Mouse (Mus musculus) ovary, postnatal 10 days (tissue): Measurements from ENCODE around the gene Zmynd10.

Experiments
- DNase-seq: peaks from one replicate; pipeline ENCODE4 v3.0.0; 2022; ENCODE audit warnings: low spot score

Zmynd10 gene

GRCm38 (mm10) chr9:107540420-107540819 is 6.7 kb upstream of the Zmynd10 start:
- no peak for DNase-seq

- DNase-seq: no peak
Measured at GRCm38 (mm10) chr9:107541005-107541404, 6.1 kb upstream of the Zmynd10 start.

- peak; percentile 86 for DNase-seq
Measured at GRCm38 (mm10) chr9:107541474-107542351, 5.4 kb upstream of the Zmynd10 start, which contains the start of the genes Cyb561d2 and Nprl2. Gene Cyb561d2 (minus strand): TSS chr9:107542193. Gene Nprl2 (plus strand): TSS chr9:107542226.

- no peak for DNase-seq
Measured at GRCm38 (mm10) chr9:107542352-107542686, 4.8 kb upstream of the Zmynd10 start.

- DNase-seq: no peak
Measured at GRCm38 (mm10) chr9:107542721-107543120, 4.4 kb upstream of the Zmynd10 start.

- no peak for DNase-seq
Measured at GRCm38 (mm10) chr9:107543299-107543698, 3.8 kb upstream of the Zmynd10 start.

- no peak for DNase-seq
Measured at GRCm38 (mm10) chr9:107544196-107544700, 2.9 kb upstream of the Zmynd10 start.

GRCm38 (mm10) chr9:107544729-107545128 is 2.4 kb upstream of the Zmynd10 start:
- no peak for DNase-seq

- DNase-seq: no peak
Measured at GRCm38 (mm10) chr9:107545199-107545598, 1.9 kb upstream of the Zmynd10 start.

- no peak for DNase-seq
Measured at GRCm38 (mm10) chr9:107545602-107546001, 1.5 kb upstream of the Zmynd10 start.

- no peak for DNase-seq
Measured at GRCm38 (mm10) chr9:107547957-107548356, 859 bp downstream of the Zmynd10 start.

GRCm38 (mm10) chr9:107548820-107549219 is 1.7 kb downstream of the Zmynd10 start:
- no peak for DNase-seq

GRCm38 (mm10) chr9:107549297-107550074 is 2.4 kb downstream of the Zmynd10 start:
- no peak for DNase-seq

- DNase-seq: no peak
Measured at GRCm38 (mm10) chr9:107550491-107551116, 3.5 kb downstream of the Zmynd10 start.

GRCm38 (mm10) chr9:107551117-107551889 is 4.2 kb downstream of the Zmynd10 start, which contains the start of gene Rassf1:
Gene Rassf1 (plus strand): TSS chr9:107551555.
- no peak for DNase-seq

GRCm38 (mm10) chr9:107551890-107552355 is 4.8 kb downstream of the Zmynd10 start:
- DNase-seq: no peak

- no peak for DNase-seq
Measured at GRCm38 (mm10) chr9:107552690-107553393, 5.7 kb downstream of the Zmynd10 start.

GRCm38 (mm10) chr9:107553541-107554318 is 6.6 kb downstream of the Zmynd10 start:
- DNase-seq: no peak

- peak; percentile 90 for DNase-seq
Measured at GRCm38 (mm10) chr9:107554319-107554825, 7.3 kb downstream of the Zmynd10 start.

GRCm38 (mm10) chr9:107555031-107555457 is 7.9 kb downstream of the Zmynd10 start:
- DNase-seq: no peak
